Mouse (Mus musculus) heart, postnatal 0 days (tissue): ENCODE measurements around the gene Gm28845.

Experiments used
- CTCF ChIP-seq: IDR thresholded peaks from 2 replicates; pipeline ENCODE4 v1.5.1; 2016; ENCODE audit warnings: antibody characterized with exemption, control low read depth, low read depth
- EP300 ChIP-seq: IDR thresholded peaks from 2 replicates; pipeline ENCODE4 v1.6.1; 2016; ENCODE audit warnings: antibody characterized with exemption, low read depth

DNA sequence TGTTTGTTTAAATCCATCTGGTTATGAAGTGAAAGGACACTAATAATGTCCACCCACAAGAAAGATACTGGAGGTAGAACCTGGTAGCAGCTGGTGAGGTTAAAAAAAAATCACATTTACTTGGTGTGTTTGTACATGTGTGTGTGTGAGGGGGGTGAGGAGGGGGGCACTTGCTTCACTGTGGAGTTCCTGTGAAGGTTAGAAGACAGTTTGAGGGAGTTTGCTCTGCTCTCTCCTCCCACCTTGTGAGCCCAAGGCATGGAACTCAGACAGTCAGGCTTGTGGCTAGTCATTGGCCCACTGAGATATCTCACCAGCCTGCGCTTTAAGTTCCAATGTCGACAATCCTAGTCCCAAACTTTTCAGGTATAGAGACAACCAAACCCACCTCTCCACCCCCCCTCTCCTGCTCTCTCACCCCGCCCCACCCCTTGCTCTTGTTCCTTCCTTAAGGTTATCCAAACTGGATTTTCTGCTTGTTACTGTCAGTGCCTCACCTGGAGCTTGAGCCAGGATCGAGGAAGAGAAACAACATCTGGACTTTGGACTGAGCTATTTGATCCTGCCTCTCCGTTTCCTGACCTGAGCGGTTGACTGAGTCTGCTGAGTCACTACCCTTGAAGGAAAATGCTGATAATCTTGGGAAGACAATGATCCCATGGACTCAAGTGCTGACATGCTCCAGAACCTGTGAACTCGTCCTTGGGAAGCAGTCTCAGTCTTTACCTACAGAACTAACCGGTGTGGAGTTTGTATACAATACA is 1.0 kb downstream of the Gm28845 start:
- TF ChIP-seq CTCF (no peak), EP300 (no peak)
